Mouse (Mus musculus) small intestine, adult 2 months (tissue): ENCODE data around the gene Lypd6.

Source experiments
- CTCF ChIP-seq: fragments of 200-500 bp; IDR thresholded peaks from 2 replicates; pipeline ENCODE4 v1.5.1; 2012; ENCODE audit warnings: low read depth, mild to moderate bottlenecking, control low read depth, inconsistent platforms, low read length, moderate library complexity, mixed read lengths; ENCODE audit not compliant: insufficient replicate concordance, insufficient read length; ENCODE audit errors: extremely low read depth
- POLR2A ChIP-seq: fragments of 200-500 bp; IDR thresholded peaks from 2 replicates; pipeline ENCODE4 v1.6.1; 2012; ENCODE audit warnings: low read depth, mild to moderate bottlenecking, control low read depth, inconsistent platforms, low read length, moderate library complexity

DNA sequence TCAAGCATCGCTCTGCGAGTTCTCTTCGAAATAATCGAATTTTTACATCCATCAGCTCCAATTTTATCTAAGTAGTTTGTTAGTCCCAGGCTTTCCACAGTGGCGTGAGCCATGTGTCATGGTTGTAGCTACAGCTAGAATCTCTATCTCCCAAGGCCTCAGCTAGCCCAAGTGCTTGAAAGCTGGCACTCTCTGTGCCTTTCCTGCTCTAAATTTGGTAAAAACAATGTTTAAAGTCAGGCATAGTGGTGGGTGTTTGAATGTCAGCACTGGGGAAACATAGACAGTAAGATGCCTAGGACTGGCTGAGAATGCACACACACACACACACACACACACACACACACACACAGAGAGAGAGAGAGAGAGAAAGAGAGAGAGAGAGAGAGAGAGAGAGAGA lies 40.7 kb upstream of the Lypd6 start:
- TF ChIP-seq POLR2A, result no peak
- no peak for TF ChIP-seq CTCF
